Mouse (Mus musculus) intestine, embryonic 14.5 days (tissue): Measurements from ENCODE around the gene Fam184a. TPM values are rescaled to one million over a fixed set of nuclear protein-coding genes. Genes with fewer than 3 reads are reported as not detected.

Experiments
- ATAC-seq: fragments of 200-750 bp; cut with Nextera tagmentation; replicated peaks from 2 replicates; pipeline ENCODE4 v1.8.0; 2017; ENCODE audit warnings: low read depth, moderate number of reproducible peaks, moderate TSS enrichment, moderate library complexity; ENCODE audit not compliant: low FRiP score, low TSS enrichment
- DNase-seq: peaks from one replicate; pipeline ENCODE4 v3.0.0-alpha.2; 2018; ENCODE audit warnings: low spot score
- H3K27ac ChIP-seq: fragments of 300-500 bp; sonication (generic); 2 replicates; pipeline ENCODE4 v1.5.1; 2014; ENCODE audit warnings: low read depth, mild to moderate bottlenecking, control low read depth
- H3K27me3 ChIP-seq: fragments of 300-500 bp; sonication (generic); replicated peaks from 2 replicates; pipeline ENCODE4 v1.6.1; 2014; ENCODE audit warnings: low read length, control low read depth; ENCODE audit not compliant: control insufficient read depth, insufficient read depth
- H3K36me3 ChIP-seq: fragments of 300-500 bp; sonication (generic); 2 replicates; pipeline ENCODE4 v1.6.1; 2014; ENCODE audit warnings: low read length, control low read depth; ENCODE audit not compliant: control insufficient read depth, insufficient read depth
- H3K4me1 ChIP-seq: fragments of 300-500 bp; sonication (generic); replicated peaks from 2 replicates; pipeline ENCODE4 v1.6.1; 2014; ENCODE audit warnings: low read length, control low read depth, mixed read lengths; ENCODE audit not compliant: control insufficient read depth, insufficient read depth
- H3K4me2 ChIP-seq: fragments of 300-500 bp; sonication (generic); 2 replicates; pipeline ENCODE4 v1.6.1; 2014; ENCODE audit warnings: low read length
- H3K4me3 ChIP-seq: fragments of 300-500 bp; sonication (generic); 2 replicates; pipeline ENCODE4 v1.5.1; 2014; ENCODE audit warnings: low read depth, low read length, control low read depth, mixed read lengths
- H3K9ac ChIP-seq: fragments of 300-500 bp; sonication (generic); 2 replicates; pipeline ENCODE4 v1.6.1; 2014; ENCODE audit warnings: mild to moderate bottlenecking, low read length
- H3K9me3 ChIP-seq: fragments of 300-500 bp; sonication (generic); 2 replicates; pipeline ENCODE4 v1.6.1; 2016; ENCODE audit warnings: low read length, control low read depth; ENCODE audit not compliant: control insufficient read depth
- WGBS: fragments of 180-500 bp; shearing (Covaris S2); extraction: QIAGEN DNeasy Blood & Tissue Kit; methylation state at CpG from one replicate; pipeline ENCODE4 v1.1.7; 2014; 5-methylcytosine and 5-hydroxymethylcytosine counted together
- polyA plus RNA-seq: library from polyadenylated mRNA; unstranded; fragments of >200 nt; fragmentation: Nextera tagmentation; extraction: Ambion mirVana; gene quantifications from 2 replicates; pipeline ENCODE4 v1.2.1, GENCODE M21; 2014

Gene Fam184a
- polyA plus RNA-seq, 1 experiment from 2014 or later: 4.9 TPM

DNA sequence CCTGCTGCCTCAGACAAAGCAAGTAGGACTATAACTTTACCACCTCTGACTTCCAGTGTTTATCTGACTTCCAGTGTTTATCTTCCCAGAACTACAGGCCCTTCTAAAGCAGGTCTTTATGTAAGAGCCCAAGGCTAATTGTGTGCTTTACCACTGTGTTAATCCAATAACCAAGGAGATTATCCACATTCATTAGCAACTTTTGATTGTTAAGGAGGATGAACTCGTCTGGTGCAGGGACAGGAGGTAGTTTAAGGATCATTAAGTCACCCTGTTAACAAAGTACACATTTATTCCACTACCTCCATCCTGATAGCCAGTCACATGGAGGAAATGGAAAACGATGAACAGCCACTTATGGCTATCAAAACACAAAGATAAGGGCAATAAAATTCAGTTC, 25.6 kb downstream of the Fam184a start:
- Histone ChIP-seq H3K4me2 (no peak overlapping the region), H3K27ac (no peak overlapping the region), H3K9me3 (no peaks in the 10 kb centered on the region), H3K4me3 (no peak overlapping the region), H3K36me3 (no peaks in the 10 kb centered on the region), H3K4me1 (0 out of 2 replicates have a peak, but pooled peaks cover 5% of the 10 kb centered on the region), H3K9ac (no peak overlapping the region), H3K27me3 (no peaks in the 10 kb centered on the region)
- no peak for ATAC-seq
- WGBS: 20% methylated on average over 2 of the region's 2 CpGs
- DNase-seq: no peak

GRCm38 (mm10) chr10:53704516-53704915, 46.4 kb downstream of the Fam184a start:
- H3K4me3 ChIP-seq: no peak overlapping the region
- no peaks in the 10 kb centered on the region for H3K4me1 ChIP-seq
- H3K36me3 ChIP-seq: no peaks in the 10 kb centered on the region
- ATAC-seq: no peak
- no peak overlapping the region for H3K9ac ChIP-seq
- no peak overlapping the region for H3K4me2 ChIP-seq
- DNase-seq: no peak
- no peak overlapping the region for H3K27ac ChIP-seq
- H3K27me3 ChIP-seq: no peaks in the 10 kb centered on the region
- no peaks in the 10 kb centered on the region for H3K9me3 ChIP-seq
- WGBS: 89% methylated on average over 9 of the region's 9 CpGs

DNA sequence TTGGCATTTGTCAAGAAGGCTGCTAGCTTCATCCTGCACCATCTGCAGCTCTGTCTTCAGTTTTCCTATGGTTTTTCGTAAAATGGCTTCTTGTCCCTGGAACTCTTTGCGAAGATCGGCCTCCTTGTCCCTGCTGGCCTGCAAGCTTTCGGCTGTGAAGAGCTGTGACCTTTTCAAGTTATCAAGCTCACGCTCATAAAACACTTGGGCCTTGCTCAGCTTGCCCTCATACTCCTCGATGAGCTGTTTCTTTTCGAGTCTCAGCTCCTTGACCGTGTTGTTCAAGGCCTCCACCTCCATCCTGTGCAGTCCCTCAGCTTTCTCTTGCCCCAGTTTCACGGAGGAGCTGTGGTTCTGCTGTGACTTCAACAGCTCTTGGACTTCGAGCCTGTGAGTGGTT, 52.4 kb downstream of the Fam184a start:
- H3K4me1 ChIP-seq: no peaks in the 10 kb centered on the region
- no peak overlapping the region for H3K27ac ChIP-seq
- no peaks in the 10 kb centered on the region for H3K9me3 ChIP-seq
- H3K9ac ChIP-seq: no peak overlapping the region
- H3K27me3 ChIP-seq: no peaks in the 10 kb centered on the region
- H3K4me3 ChIP-seq: no peak overlapping the region
- WGBS: 88% methylated on average over 10 of the region's 10 CpGs
- no peak for DNase-seq
- no peak overlapping the region for H3K4me2 ChIP-seq
- ATAC-seq: no peak
- H3K36me3 ChIP-seq: no peaks in the 10 kb centered on the region

- WGBS: 47% methylated on average over 5 of the region's 5 CpGs
- Histone ChIP-seq H3K36me3 (no peaks in the 10 kb centered on the region), H3K9me3 (no peaks in the 10 kb centered on the region), H3K4me2 (no peak overlapping the region), H3K4me3 (no peak overlapping the region), H3K4me1 (no peaks in the 10 kb centered on the region), H3K27ac (no peak overlapping the region), H3K27me3 (no peaks in the 10 kb centered on the region), H3K9ac (no peak overlapping the region)
- DNase-seq (no peak), ATAC-seq (no peak)
Observed at GRCm38 (mm10) chr10:53694757-53695156, 56.2 kb downstream of the Fam184a start.

DNA sequence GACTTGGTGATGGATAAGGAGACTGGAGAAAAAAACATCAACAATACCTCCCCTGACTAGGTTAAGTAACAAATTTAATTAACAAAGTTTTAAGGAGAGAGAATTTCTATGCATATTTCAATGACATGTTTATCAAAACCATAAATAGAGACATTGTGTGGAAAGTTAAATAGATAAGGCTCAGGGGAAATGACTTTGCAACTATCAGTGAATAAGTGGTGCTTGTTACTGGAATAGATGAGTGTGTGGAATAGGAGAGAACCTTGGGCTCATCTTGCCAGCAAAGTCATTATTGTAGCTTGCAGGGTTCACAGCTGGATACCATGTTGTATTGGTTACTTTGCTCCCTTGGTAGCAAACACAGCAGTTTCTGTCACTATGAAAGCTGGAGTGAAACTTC, 59.7 kb downstream of the Fam184a start:
- DNase-seq (no peak), ATAC-seq (no peak)
- no peak overlapping the region for H3K4me3 ChIP-seq
- no peaks in the 10 kb centered on the region for H3K27me3 ChIP-seq
- H3K36me3 ChIP-seq: no peaks in the 10 kb centered on the region
- no peaks in the 10 kb centered on the region for H3K9me3 ChIP-seq
- H3K4me1 ChIP-seq: no peaks in the 10 kb centered on the region
- no peak overlapping the region for H3K4me2 ChIP-seq
- no peak overlapping the region for H3K9ac ChIP-seq
- no peak overlapping the region for H3K27ac ChIP-seq

DNA sequence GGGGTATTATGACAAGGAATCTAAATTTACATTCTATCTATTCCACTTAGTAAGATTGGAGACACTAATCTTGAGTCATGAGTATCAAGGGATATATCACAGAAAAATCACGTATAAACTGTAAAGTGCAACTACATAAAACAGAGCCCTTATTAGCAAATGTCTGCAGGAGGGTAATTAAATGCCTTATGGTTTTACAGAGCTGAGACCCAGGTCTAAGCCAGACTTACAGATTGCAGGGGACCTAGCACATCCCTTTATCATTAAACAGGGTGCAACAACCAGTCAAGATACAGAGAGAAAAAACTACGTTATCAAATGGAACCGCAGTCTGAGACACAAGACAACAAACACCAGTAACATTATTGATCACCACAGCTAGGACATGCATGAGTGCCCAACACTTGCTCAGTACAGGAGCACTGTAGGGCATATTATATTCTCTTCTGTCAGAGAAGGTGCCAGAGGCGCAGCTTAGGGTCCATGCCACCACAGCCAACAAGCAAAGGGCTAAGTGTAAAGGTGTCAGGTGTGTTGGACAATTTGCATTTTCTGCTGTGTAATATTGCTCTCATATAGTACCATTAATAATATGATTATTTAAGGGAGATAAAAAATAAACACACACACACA, 61.9 kb downstream of the Fam184a start:
- no peak for DNase-seq
- WGBS: 76% methylated on average over 4 of the region's 4 CpGs
- ATAC-seq: no peak

DNA sequence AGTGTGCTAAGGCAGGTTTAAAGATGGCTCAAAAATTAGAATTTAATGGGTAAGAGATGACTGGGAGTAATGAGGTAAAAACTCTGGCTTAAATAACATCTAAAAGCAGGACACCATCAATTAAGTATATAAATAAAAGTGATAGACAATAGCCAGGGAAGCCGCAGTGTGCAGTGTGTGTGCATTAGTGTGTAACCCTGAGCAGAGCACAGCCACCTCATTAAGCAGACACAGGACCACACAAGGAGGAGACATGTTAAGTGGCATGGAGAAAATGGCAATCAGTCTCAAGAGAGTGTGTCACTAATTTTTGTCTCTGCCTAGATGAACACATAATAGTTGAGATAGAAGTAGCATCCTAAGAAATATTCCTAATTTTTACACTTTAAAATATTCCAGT, 62.4 kb downstream of the Fam184a start:
- no peak for ATAC-seq
- 61% methylated on average over 1 of the region's 1 CpGs for whole genome bisulfite sequencing

More for the DNA sequence above, 61.9 kb downstream of the Fam184a start:
- Histone ChIP-seq H3K36me3 (no peaks in the 10 kb centered on the region), H3K4me3 (no peak overlapping the region), H3K27ac (no peak overlapping the region), H3K9me3 (no peaks in the 10 kb centered on the region), H3K9ac (no peak overlapping the region), H3K27me3 (no peaks in the 10 kb centered on the region), H3K4me1 (no peaks in the 10 kb centered on the region), H3K4me2 (no peak overlapping the region)

DNA sequence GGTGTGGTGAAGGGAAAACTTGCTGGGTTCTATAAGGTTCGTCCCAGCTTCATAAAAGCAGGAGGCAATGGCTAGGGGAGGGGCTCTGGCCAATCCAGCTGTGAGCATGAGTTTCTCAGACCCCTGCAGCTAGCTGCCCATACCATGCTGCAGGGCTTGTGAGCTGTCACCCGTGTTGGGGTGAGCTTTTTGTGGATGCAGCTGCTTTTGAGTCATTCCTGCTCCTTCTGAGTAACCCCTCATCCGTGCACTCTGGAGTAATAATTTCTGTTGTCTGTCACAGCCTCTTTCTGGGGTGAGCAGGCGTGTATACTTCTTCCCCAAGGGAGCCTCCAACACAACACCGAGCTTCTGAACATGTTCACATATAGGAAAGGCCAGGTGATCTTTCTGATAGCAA, 63.0 kb downstream of the Fam184a start:
- Histone ChIP-seq H3K4me3 (no peak overlapping the region), H3K27ac (no peak overlapping the region), H3K4me2 (no peak overlapping the region), H3K27me3 (no peaks in the 10 kb centered on the region), H3K9me3 (no peaks in the 10 kb centered on the region), H3K9ac (no peak overlapping the region), H3K36me3 (no peaks in the 10 kb centered on the region), H3K4me1 (no peaks in the 10 kb centered on the region)
- ATAC-seq: no peak
- DNase-seq: no peak
- 49% methylated on average over 5 of the region's 5 CpGs for WGBS

More for the DNA sequence above, 62.4 kb downstream of the Fam184a start:
- no peak overlapping the region for H3K27ac ChIP-seq
- H3K9ac ChIP-seq: no peak overlapping the region
- H3K36me3 ChIP-seq: no peaks in the 10 kb centered on the region
- H3K4me3 ChIP-seq: no peak overlapping the region
- H3K9me3 ChIP-seq: no peaks in the 10 kb centered on the region
- DNase-seq: no peak
- no peak overlapping the region for H3K4me2 ChIP-seq
- H3K27me3 ChIP-seq: no peaks in the 10 kb centered on the region
- H3K4me1 ChIP-seq: no peaks in the 10 kb centered on the region

DNA sequence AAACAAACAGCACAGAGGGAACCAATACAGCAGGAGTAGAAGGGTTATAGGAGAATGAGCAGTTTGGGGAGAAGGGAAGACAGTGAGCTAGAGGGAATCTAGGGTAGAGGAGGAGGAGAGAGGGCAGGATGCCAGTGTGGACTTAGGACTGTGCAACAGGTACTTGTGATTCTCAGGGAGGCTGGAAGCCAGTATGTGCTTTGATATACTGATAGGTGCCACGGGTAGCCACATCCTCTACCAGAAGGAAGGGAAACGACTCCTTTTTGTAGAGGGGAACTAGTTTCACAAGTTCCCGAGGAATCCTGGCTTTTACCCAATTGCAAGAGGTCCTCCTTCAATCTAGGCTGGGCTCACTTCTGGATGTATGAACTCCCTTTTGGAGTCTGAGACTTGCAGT, 65.1 kb downstream of the Fam184a start:
- Histone ChIP-seq H3K4me2 (no peak overlapping the region), H3K4me3 (no peak overlapping the region), H3K27ac (no peak overlapping the region), H3K9ac (no peak overlapping the region), H3K9me3 (no peaks in the 10 kb centered on the region), H3K4me1 (no peaks in the 10 kb centered on the region), H3K36me3 (no peaks in the 10 kb centered on the region), H3K27me3 (no peaks in the 10 kb centered on the region)
- DNase-seq: no peak
- 78% methylated on average over 3 of the region's 3 CpGs for WGBS
- no peak for ATAC-seq
